Mouse (Mus musculus): ENCODE data around the gene Prkcz.

The Prkcz gene

GRCm38 (mm10) chr4:155361303-155361791 lies at the start of gene Prkcz:
Prkcz (minus strand) TSS chr4:155361361.
- peak; percentile 45 for DNase-seq (ENCODE audit: low spot score)

- no peak for DNase-seq (ENCODE audit: low spot score)
These were observed 48.1 kb upstream of the Prkcz start, which contains the start of gene Cfap74 for GRCm38 (mm10) chr4:155409058-155409776. Cfap74 (plus strand) TSS chr4:155409190.

- no peak for DNase-seq (ENCODE audit: low spot score)
These were observed 47.5 kb upstream of the Prkcz start for GRCm38 (mm10) chr4:155408695-155409057.

GRCm38 (mm10) chr4:155402489-155402888 lies 41.3 kb upstream of the Prkcz start:
- no peak for DNase-seq (ENCODE audit: low spot score)

- no peak for DNase-seq (ENCODE audit: low spot score)
These were observed 40.0 kb upstream of the Prkcz start for GRCm38 (mm10) chr4:155401121-155401520.

GRCm38 (mm10) chr4:155398222-155398540 lies 37.0 kb upstream of the Prkcz start:
- no peak for DNase-seq (ENCODE audit: low spot score)

GRCm38 (mm10) chr4:155397511-155398221 lies 36.5 kb upstream of the Prkcz start, which contains the start of gene Gabrd:
Gabrd (minus strand) TSS chr4:155398112.
- peak; percentile 16 for DNase-seq (ENCODE audit: low spot score)

GRCm38 (mm10) chr4:155396751-155397150 lies 35.6 kb upstream of the Prkcz start:
- DNase-seq (ENCODE audit: low spot score), result no peak

GRCm38 (mm10) chr4:155395471-155395870 lies 34.3 kb upstream of the Prkcz start:
- DNase-seq (ENCODE audit: low spot score), result no peak

- no peak for DNase-seq (ENCODE audit: low spot score)
These were observed 26.0 kb upstream of the Prkcz start for GRCm38 (mm10) chr4:155387166-155387565.

GRCm38 (mm10) chr4:155383326-155383725 lies 22.2 kb upstream of the Prkcz start:
- no peak for DNase-seq (ENCODE audit: low spot score)

GRCm38 (mm10) chr4:155382752-155383151 lies 21.6 kb upstream of the Prkcz start:
- DNase-seq (ENCODE audit: low spot score), result no peak

GRCm38 (mm10) chr4:155381974-155382373 lies 20.8 kb upstream of the Prkcz start:
- DNase-seq (ENCODE audit: low spot score), result no peak

- no peak for DNase-seq (ENCODE audit: low spot score)
These were observed 10.9 kb upstream of the Prkcz start for GRCm38 (mm10) chr4:155371797-155372735.

GRCm38 (mm10) chr4:155370737-155371715 lies 9.9 kb upstream of the Prkcz start:
- DNase-seq (ENCODE audit: low spot score), result no peak

GRCm38 (mm10) chr4:155368684-155369083 lies 7.5 kb upstream of the Prkcz start:
- peak; percentile 43 for DNase-seq (ENCODE audit: low spot score)

- no peak for DNase-seq (ENCODE audit: low spot score)
These were observed 6.6 kb upstream of the Prkcz start for GRCm38 (mm10) chr4:155367739-155368138.

- no peak for DNase-seq (ENCODE audit: low spot score)
These were observed 5.6 kb upstream of the Prkcz start for GRCm38 (mm10) chr4:155366784-155367183.

- DNase-seq (ENCODE audit: low spot score), result no peak
These were observed 1.3 kb upstream of the Prkcz start for GRCm38 (mm10) chr4:155362443-155362842.

GRCm38 (mm10) chr4:155360856-155361255 lies 305 bp downstream of the Prkcz start:
- no peak for DNase-seq (ENCODE audit: low spot score)

Measured in urinary bladder, postnatal 10 days (tissue).